Mouse (Mus musculus): ENCODE results near the gene Stard13. TPM values are rescaled to one million over a fixed set of nuclear protein-coding genes. Genes with fewer than 3 reads are reported as not detected.

The Stard13 gene
- total and polyA plus RNA-seq, 2 experiments = 7.8 to 21.3 TPM

DNA sequence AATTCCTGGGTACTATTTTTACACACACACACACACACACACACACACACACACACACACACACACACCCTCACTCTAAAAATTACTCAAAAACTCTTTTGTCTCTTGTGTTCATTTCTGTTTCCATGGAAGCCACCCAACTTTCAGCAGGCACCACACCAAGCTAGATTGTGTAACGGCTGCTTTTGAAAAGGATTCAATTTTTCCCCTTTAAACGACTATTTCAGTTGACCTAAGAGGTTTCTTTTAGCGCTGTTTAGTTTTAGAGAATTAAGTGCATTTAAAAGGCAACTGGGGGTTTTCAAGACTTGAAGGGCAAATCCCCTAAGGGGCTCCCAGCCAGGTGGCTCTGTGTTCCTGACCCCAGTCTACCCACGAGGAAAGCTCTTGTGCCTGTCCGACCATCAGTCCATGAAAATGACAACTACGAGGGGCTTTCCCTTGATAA lies 123.2 kb downstream of the Stard13 start:
- peak; percentile 81 for DNase-seq (ENCODE audit: extremely low read depth, low read depth, low spot score)
- TF ChIP-seq POLR2A (IDR thresholded peaks at IDR 0.05; ENCODE audit: extremely low read depth, insufficient read depth, low read length) (no peak), CTCF (IDR thresholded peaks at IDR 0.05; ENCODE audit: low read depth, low read length) (no peak)
- WGBS = 32% methylated on average over 6 of the region's 6 CpGs
- Histone ChIP-seq H3K27ac (replicated peaks; ENCODE audit: insufficient read depth, low read depth, low read length) (peak overlapping the region; percentile 26; the same call in 1 of the 2 replicates), H3K27me3 (ENCODE audit: control insufficient read depth, insufficient read depth, low read length) (no peaks in the 10 kb centered on the region), H3K9ac (ENCODE audit: low read depth, low read length) (no peak overlapping the region), H3K4me1 (ENCODE audit: control insufficient read depth, insufficient read depth, low read length) (peaks cover 4% of the 10 kb centered on the region; the same call in 1 of the 2 replicates), H3K79me2 (ENCODE audit: control insufficient read depth, insufficient read depth, low read length) (peaks cover 27% of the 10 kb centered on the region), H3K4me3 (ENCODE audit: insufficient read depth, low read depth, low read length) (no peak overlapping the region), H3K36me3 (ENCODE audit: control insufficient read depth, insufficient read depth, low read length) (no peaks in the 10 kb centered on the region)

DNA sequence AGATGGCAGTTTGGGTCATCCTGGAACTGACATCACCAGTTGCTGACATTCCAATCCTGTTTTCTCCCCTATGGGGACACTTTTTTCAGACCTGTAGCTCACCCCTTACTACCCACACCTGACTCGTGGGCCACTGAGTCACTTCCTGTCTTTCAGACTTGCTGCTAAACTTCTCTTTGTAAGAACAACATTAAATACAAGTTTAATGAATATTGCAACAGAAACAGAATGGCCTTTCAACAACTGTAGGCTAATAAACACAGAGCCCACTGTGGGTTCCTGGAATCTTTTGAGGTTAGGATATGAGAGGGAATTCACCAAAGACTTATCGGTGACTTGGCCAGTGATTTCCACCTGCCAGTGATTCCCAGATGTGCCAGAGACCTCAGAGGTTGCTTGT lies 123.8 kb downstream of the Stard13 start:
- peak overlapping the region; percentile 23; the same call in 1 of the 2 replicates for H3K27ac ChIP-seq (replicated peaks; ENCODE audit: insufficient read depth, low read depth, low read length)
- no peak overlapping the region for H3K4me3 ChIP-seq (ENCODE audit: insufficient read depth, low read depth, low read length)
- H3K79me2 ChIP-seq (ENCODE audit: control insufficient read depth, insufficient read depth, low read length) = peaks cover 25% of the 10 kb centered on the region
- H3K4me1 ChIP-seq (ENCODE audit: control insufficient read depth, insufficient read depth, low read length) = peaks cover 8% of the 10 kb centered on the region
- WGBS = 55% methylated on average over 2 of the region's 2 CpGs
- H3K36me3 ChIP-seq (ENCODE audit: control insufficient read depth, insufficient read depth, low read length) = no peaks in the 10 kb centered on the region
- no peak for DNase-seq (ENCODE audit: extremely low read depth, low read depth, low spot score)
- no peak overlapping the region for H3K9ac ChIP-seq (ENCODE audit: low read depth, low read length)
- no peaks in the 10 kb centered on the region for H3K27me3 ChIP-seq (ENCODE audit: control insufficient read depth, insufficient read depth, low read length)
- TF ChIP-seq CTCF (IDR thresholded peaks at IDR 0.05; ENCODE audit: low read depth, low read length) (no peak), POLR2A (IDR thresholded peaks at IDR 0.05; ENCODE audit: extremely low read depth, insufficient read depth, low read length) (no peak)

DNA sequence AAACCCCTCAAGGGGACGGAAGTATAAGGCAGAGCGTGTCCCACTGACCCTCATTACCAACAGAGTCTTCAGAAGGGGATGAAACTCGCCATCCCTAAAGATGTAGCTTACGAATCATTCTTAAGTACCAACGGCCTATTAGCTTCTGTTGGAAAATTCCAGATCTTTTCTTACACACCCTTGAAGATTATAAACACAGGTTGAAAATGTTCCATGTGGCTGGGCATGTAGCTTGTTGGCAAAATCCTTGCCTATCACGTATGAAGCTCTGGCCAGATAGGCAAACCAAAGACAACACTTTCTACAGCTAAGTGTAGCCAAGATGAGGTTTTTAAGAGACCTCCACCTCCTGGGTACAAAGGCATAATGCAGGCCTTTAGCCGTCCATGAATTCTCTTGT lies 124.7 kb downstream of the Stard13 start:
- WGBS = 89% methylated on average over 7 of the region's 7 CpGs
- H3K79me2 ChIP-seq (ENCODE audit: control insufficient read depth, insufficient read depth, low read length) = peaks cover 30% of the 10 kb centered on the region
- no peaks in the 10 kb centered on the region for H3K36me3 ChIP-seq (ENCODE audit: control insufficient read depth, insufficient read depth, low read length)
- DNase-seq (ENCODE audit: extremely low read depth, low read depth, low spot score) = no peak
- no peak overlapping the region for H3K9ac ChIP-seq (ENCODE audit: low read depth, low read length)
- peaks cover 14% of the 10 kb centered on the region for H3K4me1 ChIP-seq (ENCODE audit: control insufficient read depth, insufficient read depth, low read length)
- TF ChIP-seq CTCF (IDR thresholded peaks at IDR 0.05; ENCODE audit: low read depth, low read length) (no peak), POLR2A (IDR thresholded peaks at IDR 0.05; ENCODE audit: extremely low read depth, insufficient read depth, low read length) (no peak)
- no peaks in the 10 kb centered on the region for H3K27me3 ChIP-seq (ENCODE audit: control insufficient read depth, insufficient read depth, low read length)
- no peak overlapping the region for H3K4me3 ChIP-seq (ENCODE audit: insufficient read depth, low read depth, low read length)
- H3K27ac ChIP-seq (replicated peaks; ENCODE audit: insufficient read depth, low read depth, low read length) = no peak overlapping the region

- Histone ChIP-seq H3K4me1 (ENCODE audit: control insufficient read depth, insufficient read depth, low read length) (peaks cover 16% of the 10 kb centered on the region), H3K9ac (ENCODE audit: low read depth, low read length) (no peak overlapping the region), H3K27me3 (ENCODE audit: control insufficient read depth, insufficient read depth, low read length) (no peaks in the 10 kb centered on the region), H3K4me3 (ENCODE audit: insufficient read depth, low read depth, low read length) (no peak overlapping the region), H3K27ac (replicated peaks; ENCODE audit: insufficient read depth, low read depth, low read length) (no peak overlapping the region), H3K36me3 (ENCODE audit: control insufficient read depth, insufficient read depth, low read length) (no peaks in the 10 kb centered on the region), H3K79me2 (ENCODE audit: control insufficient read depth, insufficient read depth, low read length) (peaks cover 30% of the 10 kb centered on the region)
- DNase-seq (ENCODE audit: extremely low read depth, low read depth, low spot score) = no peak
- no peak for TF ChIP-seq POLR2A (IDR thresholded peaks at IDR 0.05; ENCODE audit: extremely low read depth, insufficient read depth, low read length)
- TF ChIP-seq CTCF (IDR thresholded peaks at IDR 0.05; ENCODE audit: low read depth, low read length) = no peak
- 73% methylated on average over 19 of the region's 19 CpGs for WGBS
Measured at GRCm38 (mm10) chr5:151108291-151108897, 125.2 kb downstream of the Stard13 start.

GRCm38 (mm10) chr5:151106841-151107240 lies 126.8 kb downstream of the Stard13 start:
- H3K79me2 ChIP-seq (ENCODE audit: control insufficient read depth, insufficient read depth, low read length) = peaks cover 38% of the 10 kb centered on the region
- H3K9ac ChIP-seq (ENCODE audit: low read depth, low read length) = no peak overlapping the region
- WGBS = 94% methylated on average over 3 of the region's 3 CpGs
- TF ChIP-seq POLR2A (IDR thresholded peaks at IDR 0.05; ENCODE audit: extremely low read depth, insufficient read depth, low read length) = no peak
- no peak for TF ChIP-seq CTCF (IDR thresholded peaks at IDR 0.05; ENCODE audit: low read depth, low read length)
- H3K4me3 ChIP-seq (ENCODE audit: insufficient read depth, low read depth, low read length) = no peak overlapping the region
- H3K4me1 ChIP-seq (ENCODE audit: control insufficient read depth, insufficient read depth, low read length) = peaks cover 17% of the 10 kb centered on the region
- DNase-seq (ENCODE audit: extremely low read depth, low read depth, low spot score) = no peak
- no peaks in the 10 kb centered on the region for H3K27me3 ChIP-seq (ENCODE audit: control insufficient read depth, insufficient read depth, low read length)
- H3K36me3 ChIP-seq (ENCODE audit: control insufficient read depth, insufficient read depth, low read length) = no peaks in the 10 kb centered on the region
- H3K27ac ChIP-seq (replicated peaks; ENCODE audit: insufficient read depth, low read depth, low read length) = no peak overlapping the region
